Mouse (Mus musculus): ENCODE data around the gene Kcnk6. TPM values are rescaled to one million over a fixed set of nuclear protein-coding genes. Genes with fewer than 3 reads are reported as not detected.
A peak's percentile ranks its signal among the peaks of the same experiment; 100 is the strongest.

Gene Kcnk6
- 2.9 and 3.1 TPM in 2 replicates for polyA plus RNA-seq (2016; fragmentation: Nextera tagmentation; extraction: Ambion mirVana)

GRCm38 (mm10) chr7:29232247-29233013 lies at the start of gene Kcnk6:
Gene Kcnk6 (minus strand): TSS chr7:29232515.
- H3K27me3 ChIP-seq (replicated peaks) = peaks cover 52% of the 10 kb centered on the region
- H3K9ac ChIP-seq = peak within 1 kb of the TSS; percentile 66
- no peak for ATAC-seq
- H3K4me1 ChIP-seq = peaks cover 15% of the 10 kb centered on the region
- H3K36me3 ChIP-seq = no peaks in the 10 kb centered on the region
- WGBS (ENCODE audit: insufficient replicate concordance) = 1% methylated on average over 44 of the region's 62 CpGs
- H3K4me2 ChIP-seq = peak within 1 kb of the TSS; percentile 80
- H3K9me3 ChIP-seq (replicated peaks) = no peaks in the 10 kb centered on the region
- peak within 1 kb of the TSS; percentile 60 for H3K4me3 ChIP-seq
- H3K27ac ChIP-seq = peak within 1 kb of the TSS; percentile 56

- peaks cover 24% of the 10 kb centered on the region for H3K4me1 ChIP-seq
- WGBS (ENCODE audit: insufficient replicate concordance) = 1% methylated on average over 80 of the region's 80 CpGs
- H3K36me3 ChIP-seq = no peaks in the 10 kb centered on the region
- H3K27ac ChIP-seq = no peak within 1 kb of the TSS
- H3K9ac ChIP-seq = peak within 1 kb of the TSS; percentile 65
- peaks cover 52% of the 10 kb centered on the region for H3K27me3 ChIP-seq (replicated peaks)
- peak; percentile 61 for ATAC-seq
- peak within 1 kb of the TSS; percentile 96 for H3K4me2 ChIP-seq
- no peaks in the 10 kb centered on the region for H3K9me3 ChIP-seq (replicated peaks)
- H3K4me3 ChIP-seq = peak within 1 kb of the TSS; percentile 63
Measured at GRCm38 (mm10) chr7:29281201-29282073, 49.1 kb upstream of the Kcnk6 start, which contains the start of gene Spint2. Gene Spint2 (minus strand): TSS chr7:29281912.

- peak overlapping the region; percentile 96 for H3K4me2 ChIP-seq
- WGBS (ENCODE audit: insufficient replicate concordance) = 17% methylated on average over 13 of the region's 13 CpGs
- H3K9ac ChIP-seq = no peak overlapping the region; the same call in 1 of the 2 replicates
- H3K4me1 ChIP-seq = peaks cover 24% of the 10 kb centered on the region
- no peaks in the 10 kb centered on the region for H3K9me3 ChIP-seq (replicated peaks)
- H3K4me3 ChIP-seq = peak overlapping the region; percentile 63
- H3K27me3 ChIP-seq (replicated peaks) = peaks cover 47% of the 10 kb centered on the region
- ATAC-seq = no peak
- no peaks in the 10 kb centered on the region for H3K36me3 ChIP-seq
- H3K27ac ChIP-seq = no peak overlapping the region
Measured at GRCm38 (mm10) chr7:29280801-29281200, 48.5 kb upstream of the Kcnk6 start.

GRCm38 (mm10) chr7:29279924-29280323 lies 47.6 kb upstream of the Kcnk6 start:
- ATAC-seq = no peak
- Histone ChIP-seq H3K27ac (no peak overlapping the region), H3K27me3 (replicated peaks) (peaks cover 45% of the 10 kb centered on the region), H3K4me2 (no peak overlapping the region), H3K9ac (no peak overlapping the region), H3K4me1 (peaks cover 24% of the 10 kb centered on the region), H3K4me3 (no peak overlapping the region), H3K36me3 (no peaks in the 10 kb centered on the region), H3K9me3 (replicated peaks) (no peaks in the 10 kb centered on the region)
- 69% methylated on average over 8 of the region's 8 CpGs for WGBS (ENCODE audit: insufficient replicate concordance)

GRCm38 (mm10) chr7:29279261-29279660 lies 46.9 kb upstream of the Kcnk6 start:
- H3K4me2 ChIP-seq = no peak overlapping the region
- ATAC-seq = no peak

GRCm38 (mm10) chr7:29277510-29277909 lies 45.2 kb upstream of the Kcnk6 start:
- peaks cover 17% of the 10 kb centered on the region for H3K4me1 ChIP-seq
- H3K9me3 ChIP-seq (replicated peaks) = no peaks in the 10 kb centered on the region
- H3K4me2 ChIP-seq = no peak overlapping the region
- 75% methylated on average over 4 of the region's 4 CpGs for WGBS (ENCODE audit: insufficient replicate concordance)
- no peak overlapping the region for H3K27ac ChIP-seq
- H3K9ac ChIP-seq = no peak overlapping the region
- no peak for ATAC-seq
- no peaks in the 10 kb centered on the region for H3K36me3 ChIP-seq
- no peak overlapping the region for H3K4me3 ChIP-seq
- H3K27me3 ChIP-seq (replicated peaks) = peaks cover 25% of the 10 kb centered on the region

More at GRCm38 (mm10) chr7:29279261-29279660, 46.9 kb upstream of the Kcnk6 start:
- Histone ChIP-seq H3K27me3 (replicated peaks) (peaks cover 38% of the 10 kb centered on the region), H3K9ac (no peak overlapping the region), H3K36me3 (no peaks in the 10 kb centered on the region), H3K4me3 (no peak overlapping the region), H3K9me3 (replicated peaks) (no peaks in the 10 kb centered on the region), H3K4me1 (peaks cover 17% of the 10 kb centered on the region), H3K27ac (no peak overlapping the region)

GRCm38 (mm10) chr7:29276715-29277114 lies 44.4 kb upstream of the Kcnk6 start:
- no peaks in the 10 kb centered on the region for H3K9me3 ChIP-seq (replicated peaks)
- no peak for ATAC-seq
- 73% methylated on average over 5 of the region's 5 CpGs for WGBS (ENCODE audit: insufficient replicate concordance)

GRCm38 (mm10) chr7:29271687-29272465 lies 39.6 kb upstream of the Kcnk6 start:
- Histone ChIP-seq H3K4me3 (no peak overlapping the region), H3K4me1 (no peaks in the 10 kb centered on the region; the same call in 1 of the 2 replicates), H3K4me2 (no peak overlapping the region), H3K27ac (no peak overlapping the region), H3K9me3 (replicated peaks) (no peaks in the 10 kb centered on the region), H3K36me3 (no peaks in the 10 kb centered on the region), H3K9ac (no peak overlapping the region), H3K27me3 (replicated peaks) (no peaks in the 10 kb centered on the region)
- 65% methylated on average over 8 of the region's 8 CpGs for WGBS (ENCODE audit: insufficient replicate concordance)
- ATAC-seq = no peak

More at GRCm38 (mm10) chr7:29276715-29277114, 44.4 kb upstream of the Kcnk6 start:
- Histone ChIP-seq H3K27ac (no peak overlapping the region), H3K4me1 (peaks cover 13% of the 10 kb centered on the region), H3K4me3 (no peak overlapping the region), H3K9ac (no peak overlapping the region), H3K27me3 (replicated peaks) (peaks cover 17% of the 10 kb centered on the region), H3K36me3 (no peaks in the 10 kb centered on the region), H3K4me2 (no peak overlapping the region)

GRCm38 (mm10) chr7:29270445-29270844 lies 38.1 kb upstream of the Kcnk6 start:
- H3K4me2 ChIP-seq = no peak overlapping the region
- H3K4me1 ChIP-seq = no peaks in the 10 kb centered on the region; the same call in 1 of the 2 replicates
- H3K36me3 ChIP-seq = no peaks in the 10 kb centered on the region
- H3K27me3 ChIP-seq (replicated peaks) = no peaks in the 10 kb centered on the region
- no peaks in the 10 kb centered on the region for H3K9me3 ChIP-seq (replicated peaks)
- WGBS (ENCODE audit: insufficient replicate concordance) = 64% methylated on average over 4 of the region's 4 CpGs
- H3K27ac ChIP-seq = no peak overlapping the region
- H3K9ac ChIP-seq = no peak overlapping the region
- no peak for ATAC-seq
- no peak overlapping the region for H3K4me3 ChIP-seq

GRCm38 (mm10) chr7:29266931-29267330 lies 34.6 kb upstream of the Kcnk6 start:
- ATAC-seq = no peak
- 60% methylated on average over 4 of the region's 4 CpGs for WGBS (ENCODE audit: insufficient replicate concordance)
- no peaks in the 10 kb centered on the region; the same call in 1 of the 2 replicates for H3K4me1 ChIP-seq
- no peak overlapping the region for H3K4me2 ChIP-seq
- no peaks in the 10 kb centered on the region for H3K27me3 ChIP-seq (replicated peaks)
- H3K4me3 ChIP-seq = no peak overlapping the region
- no peaks in the 10 kb centered on the region for H3K9me3 ChIP-seq (replicated peaks)
- H3K27ac ChIP-seq = no peak overlapping the region
- no peaks in the 10 kb centered on the region for H3K36me3 ChIP-seq
- H3K9ac ChIP-seq = no peak overlapping the region

- H3K36me3 ChIP-seq = no peaks in the 10 kb centered on the region
- H3K27ac ChIP-seq = no peak overlapping the region
- H3K9ac ChIP-seq = no peak overlapping the region
- no peaks in the 10 kb centered on the region for H3K9me3 ChIP-seq (replicated peaks)
- no peak for ATAC-seq
- H3K4me2 ChIP-seq = no peak overlapping the region
- H3K4me1 ChIP-seq = no peaks in the 10 kb centered on the region
- H3K4me3 ChIP-seq = no peak overlapping the region
- H3K27me3 ChIP-seq (replicated peaks) = no peaks in the 10 kb centered on the region
- WGBS (ENCODE audit: insufficient replicate concordance) = 76% methylated on average over 7 of the region's 7 CpGs
Measured at GRCm38 (mm10) chr7:29265636-29266035, 33.3 kb upstream of the Kcnk6 start.
